Mouse (Mus musculus): ENCODE data around the gene Sfxn4.
"Not testable (repeated sequence)": the region's sequence is repeated elsewhere in the genome, so short reads cannot be mapped to it uniquely, and the experiment has no call there.

The Sfxn4 gene

DNA sequence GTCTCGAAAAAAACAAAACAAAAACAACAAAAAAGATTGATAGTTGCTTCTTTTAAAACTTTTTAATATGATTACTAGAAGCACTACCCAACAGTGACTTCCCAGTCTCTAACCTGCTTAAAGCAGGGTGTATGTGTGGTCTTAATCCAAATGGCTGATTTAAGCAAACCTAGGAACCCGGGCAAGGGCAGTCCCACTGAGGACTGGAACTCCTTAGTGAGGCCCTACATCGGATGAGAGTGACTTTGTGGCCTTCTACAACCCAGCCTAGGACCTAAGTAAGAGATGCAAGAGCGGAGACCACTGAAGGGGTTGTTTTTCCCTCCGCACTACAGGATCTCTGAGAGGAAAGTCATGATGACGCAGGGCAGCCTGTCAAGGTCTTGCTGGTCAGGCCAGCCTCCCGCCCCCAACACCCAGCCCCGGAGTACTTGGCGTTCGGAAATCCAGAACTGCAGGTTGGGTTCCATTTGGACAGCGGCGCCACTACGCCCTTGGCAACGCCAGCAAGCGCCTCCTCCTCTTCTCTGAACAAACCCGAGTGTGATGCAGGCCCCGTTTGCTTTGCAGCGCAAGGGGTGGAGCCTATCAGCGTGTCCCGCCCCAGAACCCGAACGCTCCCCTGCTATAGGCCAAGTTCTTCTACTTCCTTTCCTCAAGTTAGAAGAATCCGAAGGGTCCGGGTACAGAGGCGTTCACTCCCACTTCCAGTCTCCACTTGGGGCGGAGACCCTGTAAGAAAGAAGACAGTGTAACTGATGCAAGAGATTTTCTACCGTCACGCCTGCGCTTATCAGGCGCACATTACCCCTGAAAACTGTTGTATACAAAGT is at the start of gene Sfxn4:
Gene Sfxn4 (minus strand): TSS at position 612 of the 833 bp plus-strand sequence.
- DNase-seq = peak; percentile 96

DNA sequence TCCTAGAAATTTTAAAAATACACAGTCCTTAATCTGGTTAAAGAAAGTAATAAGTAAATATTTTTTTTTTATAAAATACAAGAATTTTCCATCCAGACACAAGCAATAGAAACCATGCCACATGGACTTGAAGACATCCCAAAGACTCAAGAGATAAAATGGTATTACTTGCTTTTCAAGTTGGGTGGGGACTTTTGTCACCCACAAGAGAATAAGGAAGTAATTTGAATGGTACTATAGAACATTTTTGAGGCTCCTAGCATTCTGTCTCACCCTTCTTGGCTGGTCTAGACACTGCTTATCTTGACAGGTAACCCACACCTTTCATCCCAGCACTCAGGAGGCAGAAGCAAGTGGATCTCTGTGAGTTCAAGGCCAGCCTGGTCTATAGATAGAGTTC is 49.0 kb upstream of the Sfxn4 start:
- DNase-seq = no peak

DNA sequence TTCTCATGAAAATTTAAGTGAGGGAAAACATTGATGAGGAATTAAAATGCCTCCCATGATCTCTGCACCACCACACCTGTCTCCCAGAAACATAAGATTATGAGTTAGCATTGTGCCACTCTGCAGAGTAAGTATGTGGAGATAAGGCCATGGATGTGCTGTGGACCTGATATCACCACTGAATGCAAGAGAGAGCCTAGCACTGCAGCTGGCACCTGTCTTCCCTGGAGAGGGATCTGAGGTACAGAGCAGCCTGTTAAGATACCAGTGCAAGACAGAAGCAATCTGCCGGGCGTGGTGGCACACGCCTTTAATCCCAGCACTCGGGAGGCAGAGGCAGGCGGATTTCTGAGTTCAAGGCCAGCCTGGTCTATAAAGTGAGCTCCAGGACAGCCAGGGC is 44.2 kb upstream of the Sfxn4 start:
- no peak for DNase-seq

DNA sequence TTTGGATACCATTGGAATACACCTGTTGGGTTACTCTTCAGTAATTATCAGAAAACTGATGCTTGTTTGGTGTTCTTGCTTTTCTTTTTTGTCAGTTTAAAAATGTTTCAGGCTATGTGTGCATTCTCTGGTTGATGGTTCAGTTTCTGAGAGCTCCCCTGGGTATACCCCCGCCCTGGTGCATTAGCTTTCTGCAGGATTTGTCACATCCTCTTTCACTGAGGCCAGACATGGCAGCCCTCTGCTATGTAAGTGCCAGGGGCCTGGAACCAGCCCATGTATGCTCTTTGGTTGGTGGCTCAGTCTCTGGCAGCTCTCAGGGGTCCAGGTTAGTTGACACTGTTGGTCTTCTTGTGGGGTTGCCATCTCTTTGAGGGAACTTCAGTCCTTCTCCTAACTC is 42.7 kb upstream of the Sfxn4 start:
- no peak for DNase-seq

DNA sequence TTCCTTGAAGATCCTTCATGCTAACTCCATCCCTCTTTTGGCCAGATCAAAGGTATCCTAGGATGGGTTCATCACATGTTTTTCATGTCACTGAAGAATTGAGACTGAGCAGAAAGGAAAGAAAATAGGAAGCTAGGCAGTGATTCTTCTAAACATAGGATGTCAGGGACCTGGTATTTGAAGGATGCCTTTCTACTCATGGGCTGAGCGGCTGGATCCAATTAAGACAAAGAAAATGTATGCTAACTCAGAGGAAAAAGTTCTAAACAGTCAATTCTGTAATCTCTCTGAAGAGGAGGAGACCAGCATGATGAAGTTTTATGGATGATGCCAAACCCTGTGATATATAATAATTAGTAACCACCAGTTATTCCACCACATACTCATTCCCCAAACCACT is 41.9 kb upstream of the Sfxn4 start:
- no peak for DNase-seq

DNA sequence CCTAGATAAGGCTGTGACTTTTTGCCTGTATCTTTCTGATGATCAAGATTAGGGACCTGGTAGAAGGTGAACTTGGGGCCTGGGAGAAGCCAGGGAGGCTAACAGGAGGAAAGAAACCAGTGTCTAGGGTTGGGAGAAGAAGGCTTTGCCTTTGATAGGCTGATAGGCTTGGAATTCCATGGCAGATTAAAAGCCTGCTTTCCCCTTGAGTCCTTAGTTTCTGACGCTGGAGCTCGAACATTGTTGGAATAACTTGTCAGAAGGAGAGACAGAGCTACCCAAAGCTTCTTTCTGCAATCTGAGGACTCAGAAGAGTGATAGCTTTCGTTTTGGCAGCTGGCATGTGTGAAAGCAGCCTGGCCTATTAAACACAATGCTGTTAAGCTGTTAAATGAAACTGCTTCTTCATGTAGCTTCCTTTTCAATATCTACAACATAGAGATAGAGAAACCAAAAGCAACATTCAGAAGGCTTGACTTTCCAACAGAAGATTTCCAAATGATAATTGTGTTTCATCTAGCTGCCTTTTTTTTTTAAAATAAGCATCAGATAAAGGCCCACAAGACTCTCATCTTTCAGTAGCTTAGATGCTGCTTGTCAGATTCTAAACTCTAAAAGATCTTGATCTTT is 34.1 kb upstream of the Sfxn4 start:
- DNase-seq = no peak

DNA sequence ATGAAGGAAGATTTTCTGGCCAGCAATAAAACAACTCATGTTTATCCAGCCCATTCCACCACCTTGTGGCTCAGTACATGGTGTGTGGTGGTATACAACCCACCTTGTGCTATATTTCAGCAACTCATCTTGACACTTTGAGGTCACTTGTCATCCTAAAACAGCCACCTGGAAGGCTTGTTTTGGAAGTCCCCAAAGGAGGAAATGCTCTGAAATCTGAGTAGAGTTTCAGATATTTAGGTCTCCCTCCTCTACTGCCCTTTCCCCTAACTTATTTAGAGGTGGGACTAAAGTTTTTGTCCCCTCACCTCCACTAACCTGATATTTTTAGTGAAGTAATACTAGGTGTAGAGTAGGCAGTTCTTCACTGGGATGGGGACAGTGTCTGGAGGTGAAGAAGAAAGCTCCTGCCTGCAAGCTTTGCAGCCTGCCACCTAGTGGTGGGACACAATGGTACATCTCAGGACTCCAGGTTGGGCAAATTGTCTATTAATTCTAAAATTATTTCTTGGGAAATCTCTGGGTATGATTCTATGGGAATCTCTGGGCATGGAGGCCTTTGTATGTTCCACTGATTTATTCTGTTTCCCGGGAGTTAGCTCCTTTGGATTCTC is 30.8 kb upstream of the Sfxn4 start:
- peak; percentile 46 to 74 for DNase-seq

DNA sequence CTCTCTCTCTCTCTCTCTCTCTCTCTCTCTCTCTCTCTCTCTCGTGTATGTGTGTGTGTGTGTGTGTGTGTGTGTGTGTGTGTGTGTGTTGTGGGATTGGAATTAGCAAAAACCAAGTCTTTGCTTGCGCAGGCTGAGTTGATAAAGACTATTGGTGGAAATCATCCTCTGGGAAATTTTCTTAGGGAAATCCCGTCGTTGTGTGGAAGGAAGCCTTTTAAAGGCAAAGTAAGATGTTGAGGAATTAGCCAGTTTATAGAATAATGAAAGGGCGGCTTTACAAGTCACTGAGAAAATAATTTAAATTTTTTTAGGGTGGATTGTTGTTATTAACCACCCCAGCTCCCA is 29.8 kb upstream of the Sfxn4 start:
- DNase-seq = no peak

DNA sequence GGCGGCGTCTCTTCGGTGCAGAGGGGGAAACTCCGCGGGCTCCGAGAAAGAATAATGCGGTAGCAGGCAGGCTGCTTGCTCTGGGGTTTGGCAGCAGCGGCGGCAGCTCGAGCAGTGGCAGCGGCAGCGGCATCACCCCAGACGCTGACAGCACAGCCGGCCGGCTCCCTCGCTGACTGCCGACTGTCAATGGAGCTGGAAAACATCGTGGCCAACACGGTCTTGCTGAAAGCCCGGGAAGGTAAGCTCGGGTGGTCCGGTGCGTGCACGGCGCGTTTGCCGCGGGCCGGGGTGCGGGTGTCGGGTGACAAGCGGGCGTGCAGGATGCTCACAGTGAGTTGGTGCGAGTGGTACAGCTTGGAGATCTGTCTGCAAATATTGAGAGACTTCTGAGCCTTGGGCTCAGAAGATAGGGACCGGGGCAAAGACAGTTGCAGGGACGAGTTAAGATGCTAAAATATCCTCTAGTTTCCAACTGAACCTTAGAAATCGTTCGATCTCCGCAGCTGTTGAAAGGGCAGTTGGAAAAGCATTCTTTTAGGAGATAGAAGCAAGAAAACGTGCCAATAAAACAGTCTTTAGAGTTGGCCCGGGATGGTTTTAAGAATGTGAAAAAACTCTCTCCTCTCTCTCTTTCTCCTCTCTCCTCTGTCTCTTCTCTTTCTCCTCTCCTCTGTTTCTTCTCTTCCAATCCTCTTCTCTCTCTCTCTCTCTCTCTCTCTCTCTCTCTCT is 29.3 kb upstream of the Sfxn4 start:
- DNase-seq = peak in 1 of 2 experiments; percentile 33

DNA sequence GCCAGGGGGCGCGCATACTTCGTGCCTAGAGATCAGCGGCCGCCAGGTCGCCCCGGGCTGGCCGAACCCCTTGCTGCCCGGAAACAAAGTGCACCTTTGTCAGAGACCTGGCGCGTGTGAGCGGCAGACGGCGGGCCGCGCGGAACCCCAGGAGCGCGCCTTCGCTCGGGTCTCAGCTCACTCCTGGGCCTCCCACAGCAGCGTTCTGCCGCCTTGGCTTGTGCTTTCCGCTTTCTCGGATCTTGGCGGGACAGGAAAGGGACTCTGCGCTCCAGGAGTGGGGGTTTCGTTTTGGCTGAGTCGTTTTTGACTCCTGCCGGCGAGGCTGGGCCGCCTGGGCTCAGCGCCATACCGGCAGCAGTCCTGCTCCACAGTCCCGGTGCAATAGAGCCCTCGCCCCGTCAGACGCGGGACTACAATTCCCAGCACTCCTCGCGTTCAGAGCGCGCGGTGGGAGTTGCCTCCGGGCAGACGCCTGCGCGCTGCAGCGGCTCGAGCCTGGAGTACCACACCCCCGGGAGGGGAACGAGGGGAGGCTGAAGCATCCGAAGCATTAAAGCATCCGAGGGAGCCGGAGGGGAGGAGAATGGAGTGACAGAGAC is 28.5 kb upstream of the Sfxn4 start, which contains the start of gene Grk5:
Gene Grk5 (plus strand): TSS at position 36 of the 602 bp plus-strand sequence.
- DNase-seq = peak; percentile 93 to 96

DNA sequence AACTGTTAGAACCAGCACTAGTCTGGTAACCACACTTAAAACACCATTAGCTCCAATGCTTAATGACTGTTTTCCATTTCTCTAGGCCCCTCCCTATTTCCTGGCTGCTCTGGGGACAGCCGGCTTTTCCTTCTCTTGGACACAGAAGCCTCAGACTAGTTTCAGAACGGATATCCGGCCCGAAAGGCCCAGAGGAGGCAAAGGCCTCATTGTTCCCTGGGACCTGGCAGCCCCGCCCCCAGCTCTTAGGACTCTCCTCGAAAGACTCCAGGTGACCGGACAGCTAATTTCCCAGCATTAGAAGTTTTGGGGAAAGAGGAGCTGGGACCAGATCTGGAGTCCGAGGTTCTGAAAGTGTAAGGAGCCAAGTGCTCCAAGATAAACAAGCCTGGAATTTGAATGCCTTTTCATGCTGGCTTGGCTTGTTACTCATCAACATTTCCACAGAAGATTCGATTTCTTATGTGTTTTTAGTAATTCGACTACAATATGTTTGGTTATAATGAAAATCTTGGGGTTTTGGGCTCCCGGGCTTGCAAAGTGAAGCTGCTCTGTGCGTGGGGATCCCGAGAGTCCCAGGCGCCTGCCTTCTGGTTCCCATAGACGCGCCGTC is 27.9 kb upstream of the Sfxn4 start:
- DNase-seq = peak; percentile 80 to 83

DNA sequence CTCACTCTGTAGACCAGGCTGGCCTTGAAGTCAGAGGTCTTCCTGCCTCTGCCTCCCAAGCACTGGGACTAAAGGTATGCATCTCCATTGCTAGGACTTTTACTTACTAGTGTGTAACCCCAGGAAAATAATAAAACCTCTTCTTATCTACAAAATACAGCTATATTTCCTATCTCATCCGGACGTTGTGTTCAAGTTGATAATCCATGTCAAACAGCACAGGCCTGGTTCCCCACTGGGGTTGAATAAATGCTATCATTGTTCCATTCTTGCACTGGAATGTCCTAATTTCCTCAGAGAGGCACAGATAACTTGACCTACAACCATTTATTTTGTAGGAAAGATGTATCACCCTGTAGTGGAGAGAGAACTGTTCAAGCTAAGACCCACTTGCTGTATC is 26.4 kb upstream of the Sfxn4 start:
- DNase-seq = no peak

DNA sequence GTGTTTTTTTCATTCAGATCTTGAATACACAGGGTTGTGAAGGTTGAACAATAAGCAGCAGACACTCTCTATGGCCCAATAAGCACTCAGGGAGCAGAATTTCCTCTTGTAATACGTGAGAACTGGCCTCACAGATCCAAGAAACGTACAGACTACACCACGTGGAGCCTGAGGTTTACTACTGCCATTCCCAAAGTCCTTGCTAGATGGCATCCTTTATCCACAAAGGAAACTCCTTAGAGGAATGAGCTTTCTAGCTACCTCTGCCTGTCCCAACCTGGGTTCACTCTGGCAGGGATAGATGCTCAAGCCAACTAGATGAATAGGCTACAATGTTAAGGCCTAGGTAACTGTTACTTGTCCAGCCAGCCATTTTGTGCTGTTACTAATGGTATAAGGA is 21.9 kb upstream of the Sfxn4 start:
- peak; percentile 52 to 57 for DNase-seq

DNA sequence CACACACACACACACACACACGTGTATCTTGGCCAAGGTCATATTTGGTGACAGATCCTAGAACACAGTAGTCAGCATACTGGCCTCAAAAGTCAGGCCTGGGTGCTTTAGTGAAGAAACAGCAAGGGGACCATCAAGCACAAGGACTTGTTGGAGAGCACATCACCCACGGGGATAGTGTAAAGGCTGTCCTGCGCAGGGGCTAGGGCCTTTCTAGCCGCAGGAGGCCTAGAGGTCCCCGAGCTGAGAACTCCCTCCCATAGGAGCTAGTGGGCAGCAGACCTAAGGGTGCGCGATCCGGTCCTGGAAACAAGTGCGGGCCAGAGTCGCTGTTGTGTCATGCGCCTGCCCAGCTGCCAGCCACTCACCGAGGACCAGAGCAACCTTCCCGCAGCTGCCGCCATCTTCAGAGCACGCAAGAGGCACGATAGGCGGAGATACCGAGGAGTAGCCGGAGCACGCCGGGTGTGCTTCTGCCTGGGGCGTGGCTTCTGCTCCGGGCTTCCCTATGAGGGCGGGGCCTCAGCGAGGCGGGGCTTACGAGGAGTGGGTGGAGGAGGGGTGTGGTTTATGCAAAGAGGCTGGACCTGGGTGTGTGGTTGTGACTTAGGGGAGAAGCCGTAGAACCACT is 12.9 kb upstream of the Sfxn4 start, which contains the start of gene Prdx3:
Gene Prdx3 (minus strand): TSS at position 493 of the 631 bp plus-strand sequence.
- DNase-seq = peak; percentile 97 to 98

DNA sequence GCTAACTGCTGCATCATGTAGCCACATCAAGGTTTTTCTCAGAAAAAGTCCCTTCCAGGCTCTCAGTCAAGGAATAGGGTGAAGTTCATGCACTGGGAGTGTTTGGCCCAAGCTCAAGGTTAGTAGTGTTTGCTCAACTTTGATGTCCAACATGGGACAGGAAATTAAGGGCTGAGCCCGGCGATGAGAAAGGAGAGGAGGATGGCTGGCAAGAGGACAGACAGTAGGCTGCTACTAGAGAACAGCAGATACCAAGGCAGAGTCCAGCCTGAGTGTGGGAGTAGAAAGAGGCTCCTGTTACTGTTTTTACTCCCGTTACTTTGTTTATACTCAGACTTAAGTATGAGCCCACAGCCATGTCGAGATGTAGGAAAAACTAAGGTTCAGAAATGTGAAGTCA is 12.2 kb upstream of the Sfxn4 start:
- peak; percentile 19 to 28 for DNase-seq

DNA sequence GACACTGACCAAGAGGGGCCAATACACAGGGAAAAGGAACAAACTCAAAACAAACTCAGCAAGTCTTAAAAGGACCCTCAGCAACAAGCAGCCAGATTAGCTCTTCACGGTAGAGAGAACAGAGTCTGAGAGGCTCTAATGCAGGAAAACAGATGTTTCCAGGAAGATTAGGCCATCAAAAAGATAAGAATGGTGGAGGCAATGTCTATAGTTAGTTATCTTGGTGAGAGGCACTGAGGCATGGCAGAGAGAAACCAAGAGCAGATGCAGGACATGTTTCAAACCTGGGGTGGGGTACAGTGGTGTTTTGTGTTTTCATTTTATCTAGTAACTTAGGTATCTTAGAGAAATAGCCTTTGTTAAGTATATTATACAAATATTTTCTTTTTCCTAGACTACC is 11.0 kb upstream of the Sfxn4 start:
- no peak for DNase-seq

DNA sequence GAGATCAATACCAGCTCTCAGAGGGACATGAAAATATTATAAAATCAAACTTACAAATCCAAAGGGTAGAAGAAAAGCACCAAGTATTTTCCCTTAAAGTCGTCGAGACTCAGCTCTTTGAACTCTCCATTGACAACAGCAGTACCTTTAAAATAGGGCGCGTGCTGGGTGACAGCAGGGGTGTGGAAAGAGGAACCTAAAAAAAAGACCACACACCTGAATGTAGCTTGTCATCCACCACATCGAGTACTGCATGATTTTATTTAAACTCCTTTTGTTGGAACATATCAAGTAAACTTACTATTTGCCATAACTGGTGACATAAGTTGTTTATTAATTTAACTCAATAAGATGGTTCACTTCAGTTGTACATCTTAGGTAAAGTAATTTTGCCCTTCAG is 10.1 kb upstream of the Sfxn4 start:
- no peak for DNase-seq

DNA sequence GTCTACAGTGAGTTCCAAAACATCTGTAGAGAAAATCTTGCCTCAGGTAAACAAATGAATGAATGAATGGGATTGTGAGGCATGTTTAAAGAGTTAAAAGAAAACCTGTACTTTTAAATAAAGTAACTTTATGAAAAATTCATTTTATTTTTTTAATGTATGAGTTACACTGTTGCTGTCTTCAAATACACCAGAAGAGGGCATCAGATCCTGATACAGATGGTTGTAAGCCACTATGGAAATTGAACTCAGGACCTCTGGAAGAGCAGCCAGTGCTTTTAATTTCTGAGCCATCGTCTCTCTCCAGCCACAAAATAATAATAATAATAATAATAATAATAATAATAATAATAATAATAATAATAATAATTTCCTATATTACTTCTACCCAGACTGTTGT is 9.2 kb upstream of the Sfxn4 start:
- no peak for DNase-seq

DNA sequence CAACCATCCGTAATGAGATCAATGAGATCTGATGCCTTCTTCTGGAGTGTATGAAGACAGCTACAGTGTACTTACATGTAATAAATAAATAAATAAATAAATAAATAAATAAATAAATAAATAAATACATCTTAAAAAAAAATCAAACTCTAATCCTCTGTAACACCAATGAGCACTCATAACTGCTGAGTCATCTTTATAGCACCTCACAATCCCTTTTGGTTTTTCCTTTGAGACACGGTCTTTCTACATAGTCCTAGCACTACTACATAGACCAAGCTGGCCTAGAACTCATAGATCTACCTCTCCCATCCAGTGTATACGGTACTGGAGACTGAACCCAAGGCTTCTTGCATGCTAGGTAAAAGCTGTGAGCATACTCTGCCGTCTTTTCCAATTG is 4.9 kb upstream of the Sfxn4 start:
- DNase-seq = not testable (repeated sequence)

DNA sequence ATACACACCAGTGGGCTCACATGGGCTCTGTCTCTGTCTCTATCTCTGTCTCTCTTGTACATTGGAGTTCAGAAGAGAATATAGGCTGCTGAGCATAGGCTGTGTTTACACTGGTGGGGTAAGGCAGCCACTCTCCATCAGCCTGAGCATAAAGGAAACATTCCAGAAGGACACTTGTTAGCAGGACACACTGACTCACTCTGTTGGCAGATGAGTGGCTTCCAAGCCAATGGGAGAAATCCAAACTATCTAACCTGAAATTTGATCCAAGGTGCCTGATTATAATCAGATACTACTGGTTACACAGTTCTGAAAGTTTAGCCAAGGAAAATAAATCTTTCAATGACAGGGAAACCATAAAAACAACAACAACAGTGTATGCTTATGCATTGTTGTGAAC is 15.5 kb downstream of the Sfxn4 start:
- no peak for DNase-seq

DNA sequence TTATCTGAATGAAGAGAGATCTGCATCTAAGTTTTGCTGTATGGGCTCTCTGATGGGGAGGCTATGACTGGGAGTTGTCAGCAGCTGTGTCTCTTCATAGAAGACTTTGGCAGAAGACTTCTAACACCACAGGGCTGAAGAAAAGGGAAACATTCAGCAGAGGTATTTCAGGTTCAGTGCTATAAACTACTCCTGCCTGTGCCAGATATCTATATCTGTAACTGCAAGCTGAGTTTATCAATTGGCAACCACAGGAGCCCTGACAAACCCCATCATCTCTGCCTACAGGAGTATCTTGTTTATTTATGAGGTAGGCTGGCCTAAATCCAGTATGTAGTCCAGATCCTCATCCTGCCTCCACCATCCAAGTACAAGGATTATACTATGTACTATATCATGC is 18.0 kb downstream of the Sfxn4 start:
- DNase-seq = no peak

DNA sequence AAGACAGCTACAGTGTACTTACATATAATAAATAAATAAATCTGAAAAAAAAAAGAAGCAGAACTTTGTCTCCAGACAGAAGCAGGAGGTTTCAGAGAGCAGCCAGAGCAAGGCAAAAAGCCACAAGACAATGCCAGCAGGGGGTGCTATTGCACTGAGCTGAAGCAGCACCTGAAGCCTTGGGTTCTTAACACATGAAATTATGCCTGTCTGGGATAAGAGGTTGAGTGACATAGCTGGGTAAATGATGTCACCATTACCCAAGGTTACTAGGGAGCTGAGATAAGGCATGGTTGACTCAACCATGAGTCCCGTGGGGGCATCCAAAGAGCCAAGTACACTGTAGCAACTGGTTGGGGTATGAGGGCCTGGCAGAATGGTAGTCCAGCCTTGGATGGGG is 23.5 kb downstream of the Sfxn4 start:
- DNase-seq = peak; percentile 33 to 66

All from kidney, adult 8-10 months (tissue).